9 mouse cellular contexts compared by ENCODE assay signal in genomic region chr11:20455865-20456648, GRCm38 (mm10).
A peak's percentile ranks its signal among the peaks of the same experiment; 100 is the strongest.
DNase-seq lines count a peak whose midpoint lies in the region; ATAC-seq and TF ChIP-seq lines count a peak whose summit lies in the region.
"Had no signal": no experiment of that assay in that cellular context is flagged by ENCODE, and none has a peak within 500 bp of the region (broad histone marks: within the 10 kb centered on the region; RNA-seq: fewer than 3 reads in every experiment).

No protein-coding gene starts in this region.

- peak overlapping the region; percentile 53 for H3K9ac ChIP-seq in forebrain, postnatal 0 days

- no peak overlapping the region for H3K27ac ChIP-seq in layer of hippocampus, adult 2 months
- no peak overlapping the region; the same call in 1 of the 2 replicates for H3K27ac ChIP-seq in forebrain, postnatal 0 days (ENCODE audit: low read depth, low read length)

- 2% methylated on average over 19 of the region's 19 CpGs for WGBS in forebrain, postnatal 0 days

- H3K27me3 ChIP-seq in forebrain, postnatal 0 days (ENCODE audit: insufficient read depth, low read length): no peaks in the 10 kb centered on the region
- H3K27me3 ChIP-seq: Patski had no signal

- peak overlapping the region; percentile 52 for H3K4me3 ChIP-seq in layer of hippocampus, adult 2 months
- H3K4me3 ChIP-seq in forebrain, postnatal 0 days (ENCODE audit: low read depth, low read length): peak overlapping the region; percentile 60

- no peak for TF ChIP-seq CTCF in layer of hippocampus, adult 2 months (conservative IDR thresholded peaks at IDR 0.05)
- no peak for TF ChIP-seq CTCF in forebrain, postnatal 0 days (IDR thresholded peaks at IDR 0.05; ENCODE audit: low read depth)

- DNase-seq in layer of hippocampus, adult 2 months (ENCODE audit: low spot score in 2 of 2): no peak
- no peak for DNase-seq in layer of hippocampus, postnatal 10 days (ENCODE audit: low spot score in 2 of 2)
- peak; percentile 57 to 73 for DNase-seq in cerebellum, adult 18-20 months
- DNase-seq in forebrain, postnatal 0 days: peak; percentile 63
- DNase-seq in kidney, postnatal 14 days: peak; percentile 49
- DNase-seq in neural tube, embryonic 10.5 days (ENCODE audit: extremely low spot score, low spot score): peak; percentile 54
- DNase-seq in left cerebral cortex, adult 11 months (ENCODE audit: low spot score): no peak
- no peak for DNase-seq in adrenal gland, postnatal 4 days (ENCODE audit: low spot score in 2 of 2)

- no peaks in the 10 kb centered on the region for H3K9me3 ChIP-seq in forebrain, postnatal 0 days (ENCODE audit: low read length)

- no peaks in the 10 kb centered on the region for H3K4me1 ChIP-seq in forebrain, postnatal 0 days (ENCODE audit: insufficient read depth)

- H3K4me2 ChIP-seq in forebrain, postnatal 0 days (ENCODE audit: low read depth): peak overlapping the region; percentile 97

- peak; percentile 46 for ATAC-seq in forebrain, postnatal 0 days

- no peaks in the 10 kb centered on the region for H3K36me3 ChIP-seq in forebrain, postnatal 0 days (ENCODE audit: insufficient read depth)

Comparison
In these comparisons a context has a peak if more than half of its experiments do, and no peak if none do; other contexts are left out.
1. DNase-seq: peak in cerebellum, adult 18-20 months (2 of 2), forebrain, postnatal 0 days (single experiment), kidney, postnatal 14 days (single experiment) and neural tube, embryonic 10.5 days (single experiment); none in layer of hippocampus, adult 2 months (0 of 2), layer of hippocampus, postnatal 10 days (0 of 2), left cerebral cortex, adult 11 months (single experiment) and adrenal gland, postnatal 4 days (0 of 2).